Mouse (Mus musculus) mouse trophoblast stem cell (cell line): ENCODE data around the gene Kif2a.

Experiments
- in situ Hi-C, 2 experiments: fragments of 300-500 bp; cut with MseI, MboI; formaldehyde crosslinking; loops; 2 replicates in 1 of 2; 3 replicates in 1 of 2; pipeline ENCODE4 v1.15.1; 2025

Gene Kif2a

GRCm38 (mm10) chr13:107021461-107022265 lies at the start of gene Kif2a:
Gene Kif2a (minus strand): TSS chr13:107022126.
- in situ Hi-C loops: no loop called here

GRCm38 (mm10) chr13:107069061-107069460 lies 47.1 kb upstream of the Kif2a start:
- in situ Hi-C loops: no loop called here

GRCm38 (mm10) chr13:107065098-107065855 lies 43.4 kb upstream of the Kif2a start:
- in situ Hi-C loops: no loop called here

- in situ Hi-C loops: no loop called here
These were observed 42.3 kb upstream of the Kif2a start for GRCm38 (mm10) chr13:107064263-107064662.

GRCm38 (mm10) chr13:107063115-107063807 lies 41.3 kb upstream of the Kif2a start:
- in situ Hi-C loops: no loop called here

- in situ Hi-C loops: no loop called here
These were observed 38.2 kb upstream of the Kif2a start for GRCm38 (mm10) chr13:107060098-107060497.

DNA sequence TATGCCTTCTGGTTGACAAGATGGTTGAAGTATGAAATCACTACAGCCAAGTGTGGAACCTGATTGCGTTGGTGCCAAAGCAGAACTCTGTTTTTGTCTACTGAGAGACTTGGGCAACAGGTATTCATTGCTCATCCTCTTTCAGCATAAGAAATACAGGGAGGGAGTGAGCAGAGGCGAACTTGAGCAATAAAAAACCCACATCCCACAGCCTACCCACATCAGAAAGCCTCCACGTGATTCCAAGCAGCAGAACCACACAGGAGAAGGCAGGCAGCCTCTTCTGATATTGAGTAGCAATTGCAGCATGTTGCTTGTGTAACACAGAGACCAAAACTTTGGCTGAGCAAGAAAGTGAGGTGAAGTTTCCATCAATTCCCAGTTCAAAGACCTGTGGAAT lies 37.5 kb upstream of the Kif2a start:
- in situ Hi-C loops: no loop called here

DNA sequence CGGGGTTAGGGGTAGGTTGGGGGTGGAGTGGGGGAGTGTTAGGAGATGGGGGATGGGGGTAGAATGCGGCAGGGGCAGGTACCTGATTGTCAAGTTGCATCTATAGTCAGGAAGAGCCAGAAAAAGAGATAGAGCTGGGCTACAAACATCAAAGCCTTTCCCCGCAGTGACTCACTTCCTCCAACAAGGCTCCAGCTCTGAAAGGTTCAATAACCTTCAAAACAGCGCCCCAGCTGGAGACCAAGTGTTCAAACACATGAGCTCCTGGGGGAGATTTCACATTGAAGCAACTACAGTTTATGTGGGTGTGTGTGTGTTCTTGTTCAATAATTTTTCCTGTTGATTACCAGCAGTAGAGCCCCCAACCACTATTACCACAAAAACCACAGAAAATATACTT lies 34.4 kb upstream of the Kif2a start:
- in situ Hi-C loops: no loop called here

GRCm38 (mm10) chr13:107054496-107054895 lies 32.6 kb upstream of the Kif2a start:
- in situ Hi-C loops: no loop called here

GRCm38 (mm10) chr13:107051342-107051741 lies 29.4 kb upstream of the Kif2a start:
- in situ Hi-C loops: no loop called here

DNA sequence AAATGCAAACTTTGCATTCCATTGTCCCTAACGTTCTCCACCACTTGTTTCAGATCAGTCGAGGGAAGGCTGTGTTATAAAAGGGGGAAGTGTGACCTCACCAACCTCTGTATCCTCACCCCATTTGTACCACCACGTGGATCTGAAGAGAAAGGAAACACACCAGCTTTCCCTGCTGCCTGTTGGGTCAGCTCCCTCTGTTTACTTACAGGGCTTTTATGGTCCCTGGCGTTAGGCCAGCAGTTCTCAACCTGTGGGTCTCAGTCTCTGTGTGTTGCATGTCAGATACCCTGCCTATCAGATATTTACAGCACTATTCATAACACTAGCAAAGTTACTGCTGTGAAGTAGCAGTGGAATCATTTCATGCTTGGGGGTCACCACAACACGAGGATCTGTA lies 22.3 kb upstream of the Kif2a start:
- in situ Hi-C loops: no loop called here

GRCm38 (mm10) chr13:107042551-107042950 lies 20.6 kb upstream of the Kif2a start:
- in situ Hi-C loops: no loop called here

DNA sequence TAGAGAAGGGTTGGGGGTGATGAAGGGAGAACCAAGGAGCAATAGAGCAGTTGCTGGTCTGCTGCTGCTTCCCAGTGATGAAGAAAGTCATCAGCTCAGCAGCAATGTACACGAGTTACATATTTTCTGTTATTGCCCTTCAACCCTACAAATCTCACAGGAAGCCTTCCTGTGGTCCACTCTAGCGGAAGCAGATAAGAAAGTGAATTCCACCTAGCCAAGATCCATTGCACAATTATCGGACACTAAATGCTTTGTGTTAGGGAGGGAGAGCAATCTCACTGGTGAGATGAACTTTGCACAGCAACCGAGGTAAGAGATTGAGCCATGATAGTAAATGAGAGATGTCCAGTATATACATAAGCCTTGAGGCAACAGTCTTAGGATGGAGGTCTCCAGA lies 17.6 kb upstream of the Kif2a start:
- in situ Hi-C loops: no loop called here

GRCm38 (mm10) chr13:107038346-107038745 lies 16.4 kb upstream of the Kif2a start:
- in situ Hi-C loops: no loop called here

DNA sequence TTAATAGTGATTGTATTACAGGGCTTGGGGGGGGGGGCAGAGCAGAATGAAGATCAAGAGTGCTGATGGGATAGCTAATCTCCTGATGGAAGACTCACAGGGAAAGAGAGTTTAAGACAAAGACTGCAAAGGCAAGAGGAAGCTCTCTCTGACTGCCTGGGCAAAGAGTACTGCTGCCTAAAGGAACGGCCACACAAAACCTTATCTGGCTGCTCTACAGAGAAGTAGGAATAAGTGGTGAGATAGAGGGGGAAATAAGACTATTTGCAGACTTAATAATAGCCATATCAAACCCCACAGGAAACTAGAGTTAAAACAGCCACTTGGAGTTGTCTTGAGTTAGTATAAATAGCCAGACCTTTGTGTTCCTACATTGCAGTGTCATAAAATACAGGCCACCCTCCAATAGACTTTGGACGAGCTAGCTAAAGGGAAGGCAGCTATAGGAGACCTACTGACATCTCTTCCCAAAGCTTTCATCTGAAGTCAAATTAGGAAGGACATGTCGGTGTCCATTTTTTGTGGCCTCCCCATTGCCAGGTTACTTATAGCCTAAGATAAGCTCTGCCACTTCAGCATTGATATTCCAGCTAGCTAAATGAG lies 13.7 kb upstream of the Kif2a start:
- in situ Hi-C loops: no loop called here

DNA sequence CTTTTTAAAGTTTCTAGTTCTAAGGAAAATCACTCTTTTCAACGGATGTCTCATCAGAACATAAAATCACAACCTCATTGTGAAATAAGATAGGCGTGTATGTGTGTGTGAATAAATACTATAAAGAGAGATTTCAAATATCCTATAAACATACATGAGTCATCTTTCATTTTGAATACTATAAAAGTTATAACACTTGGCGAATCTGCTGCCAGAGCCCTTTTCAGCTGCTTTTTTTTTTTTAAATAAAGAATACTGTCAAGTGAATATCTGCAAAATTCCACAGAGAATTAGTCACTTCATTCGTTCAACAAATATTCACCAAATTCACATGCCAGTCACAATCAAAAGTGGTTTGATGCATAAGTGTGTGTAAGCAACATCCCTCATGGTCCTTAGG lies 13.2 kb upstream of the Kif2a start:
- in situ Hi-C loops: no loop called here

DNA sequence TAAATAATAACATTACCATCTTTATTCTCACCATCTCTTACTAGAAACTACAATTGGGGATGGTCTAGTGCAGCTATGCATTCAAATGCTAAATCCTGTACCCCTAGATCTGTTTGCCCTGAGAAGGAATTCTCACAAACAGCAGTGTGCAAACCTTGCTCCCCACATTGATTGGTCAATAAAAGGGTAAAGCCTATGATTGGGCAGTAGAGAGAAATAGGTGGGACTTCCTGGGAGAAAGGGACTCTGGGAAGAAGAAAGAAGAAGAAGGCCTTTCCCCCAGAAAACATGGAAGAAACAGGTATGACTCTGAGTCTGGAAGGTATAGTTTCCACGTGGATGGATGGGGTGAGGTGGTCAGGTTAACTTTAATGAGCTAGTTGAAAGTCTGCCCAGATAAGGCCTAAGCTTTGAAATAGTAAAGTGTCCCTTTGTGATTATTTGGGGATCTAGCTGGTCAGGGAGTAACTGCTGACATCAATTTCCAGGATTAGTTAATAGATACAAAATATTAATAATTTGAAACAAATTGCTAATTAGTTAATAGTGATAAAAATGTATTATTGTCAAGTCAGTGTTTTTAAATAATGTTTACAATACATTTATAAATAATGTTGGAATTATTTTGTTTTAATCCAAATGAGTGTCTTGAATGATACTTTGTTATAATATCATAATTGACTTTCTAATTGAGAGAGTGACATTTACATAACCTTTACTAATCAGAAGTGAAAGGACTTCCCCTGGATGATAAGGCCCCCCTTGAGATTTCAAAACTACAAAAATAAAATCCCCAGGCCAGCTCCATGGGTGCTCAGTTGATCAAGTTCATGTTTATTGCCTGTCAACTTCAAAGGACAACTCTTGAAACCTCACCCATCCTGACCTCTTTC lies 12.3 kb upstream of the Kif2a start:
- in situ Hi-C loops: no loop called here

DNA sequence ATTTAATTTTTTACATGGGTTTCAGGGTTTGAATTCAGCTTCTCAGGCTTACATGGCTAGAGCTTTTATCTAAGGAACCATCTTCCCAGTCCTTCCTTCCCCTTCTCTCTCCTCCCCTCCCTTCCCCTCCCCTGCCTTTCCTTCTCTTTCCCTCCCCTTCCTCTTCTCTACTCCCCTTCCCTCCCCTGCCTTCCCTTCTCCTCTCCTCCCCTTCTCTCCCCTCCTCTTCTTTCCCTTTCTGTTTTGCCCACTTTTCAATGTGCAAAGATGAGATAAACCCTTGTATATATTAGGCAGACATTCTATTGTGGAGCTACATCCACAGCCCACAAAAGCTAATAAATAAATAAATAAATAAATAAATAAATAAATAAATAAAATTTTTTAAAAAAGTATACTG lies 9.3 kb upstream of the Kif2a start:
- in situ Hi-C loops: no loop called here

DNA sequence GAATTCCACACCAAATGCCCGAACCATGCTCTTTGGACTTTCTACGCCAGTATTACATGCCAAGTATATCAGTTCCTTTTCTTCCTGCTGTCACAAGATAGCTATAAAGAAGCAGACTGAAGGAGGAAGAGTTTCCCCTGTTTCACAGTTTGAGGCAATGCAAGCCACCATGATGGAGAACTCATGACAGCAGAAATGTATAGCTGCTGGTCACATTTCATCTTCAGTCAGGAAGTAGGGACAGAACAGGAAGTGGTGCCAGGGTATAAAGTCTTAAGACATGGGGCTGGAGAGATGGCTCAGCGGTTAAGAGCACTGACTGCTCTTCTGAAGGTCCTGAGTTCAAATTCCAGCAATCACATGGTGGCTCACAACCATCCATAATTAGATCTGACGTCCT lies 5.3 kb upstream of the Kif2a start:
- in situ Hi-C loops: no loop called here

GRCm38 (mm10) chr13:107025663-107026062 lies 3.7 kb upstream of the Kif2a start:
- in situ Hi-C loops: no loop called here
